Mouse (Mus musculus): ENCODE measurements around the gene Foxp1. TPM values are rescaled to one million over a fixed set of nuclear protein-coding genes. Genes with fewer than 3 reads are reported as not detected.

The Foxp1 gene
- polyA plus RNA-seq, 1 experiment from 2014 or later = 74.0 TPM

- H3K4me3 ChIP-seq = no peak overlapping the region
- 90% methylated on average over 4 of the region's 4 CpGs for WGBS
- no peak overlapping the region for H3K27ac ChIP-seq (replicated peaks)
- peaks cover 14% of the 10 kb centered on the region for H3K4me1 ChIP-seq (replicated peaks)
- no peaks in the 10 kb centered on the region for H3K9me3 ChIP-seq
- H3K36me3 ChIP-seq = no peaks in the 10 kb centered on the region
- H3K9ac ChIP-seq = no peak overlapping the region
- ATAC-seq (ENCODE audit: low read depth) = no peak
- no peaks in the 10 kb centered on the region; the same call in 1 of the 2 replicates for H3K27me3 ChIP-seq
- H3K4me2 ChIP-seq = no peak overlapping the region
These were observed 310.1 kb downstream of the Foxp1 start for GRCm38 (mm10) chr6:99212461-99212860.

GRCm38 (mm10) chr6:99211663-99212333, 310.7 kb downstream of the Foxp1 start:
- H3K9me3 ChIP-seq = no peaks in the 10 kb centered on the region
- H3K27ac ChIP-seq (replicated peaks) = no peak overlapping the region
- WGBS = 81% methylated on average over 5 of the region's 5 CpGs
- no peak for ATAC-seq (ENCODE audit: low read depth)
- H3K9ac ChIP-seq = no peak overlapping the region
- peaks cover 14% of the 10 kb centered on the region for H3K4me1 ChIP-seq (replicated peaks)
- no peak overlapping the region for H3K4me2 ChIP-seq
- H3K36me3 ChIP-seq = no peaks in the 10 kb centered on the region
- H3K27me3 ChIP-seq = no peaks in the 10 kb centered on the region; the same call in 1 of the 2 replicates
- no peak overlapping the region for H3K4me3 ChIP-seq

- WGBS = 82% methylated on average over 7 of the region's 7 CpGs
- Histone ChIP-seq H3K9me3 (no peaks in the 10 kb centered on the region), H3K36me3 (no peaks in the 10 kb centered on the region), H3K4me1 (replicated peaks) (peaks cover 26% of the 10 kb centered on the region), H3K9ac (no peak overlapping the region), H3K4me2 (no peak overlapping the region), H3K4me3 (no peak overlapping the region), H3K27me3 (peaks cover 4% of the 10 kb centered on the region; the same call in 1 of the 2 replicates), H3K27ac (replicated peaks) (no peak overlapping the region)
- ATAC-seq (ENCODE audit: low read depth) = no peak
These were observed 312.4 kb downstream of the Foxp1 start for GRCm38 (mm10) chr6:99210161-99210560.

- Histone ChIP-seq H3K9me3 (no peaks in the 10 kb centered on the region), H3K4me3 (no peak overlapping the region), H3K4me2 (no peak overlapping the region), H3K9ac (no peak overlapping the region), H3K36me3 (no peaks in the 10 kb centered on the region), H3K27me3 (peaks cover 4% of the 10 kb centered on the region; the same call in 1 of the 2 replicates), H3K4me1 (replicated peaks) (peaks cover 53% of the 10 kb centered on the region), H3K27ac (replicated peaks) (no peak overlapping the region)
- no peak for ATAC-seq (ENCODE audit: low read depth)
- WGBS = 25% methylated on average over 6 of the region's 6 CpGs
These were observed 315.2 kb downstream of the Foxp1 start for GRCm38 (mm10) chr6:99207226-99207885.

GRCm38 (mm10) chr6:99206437-99206870, 316.1 kb downstream of the Foxp1 start:
- no peak for ATAC-seq (ENCODE audit: low read depth)
- H3K27me3 ChIP-seq = peaks cover 4% of the 10 kb centered on the region; the same call in 1 of the 2 replicates
- H3K4me1 ChIP-seq (replicated peaks) = peaks cover 60% of the 10 kb centered on the region
- no peak overlapping the region for H3K4me2 ChIP-seq
- WGBS = 16% methylated on average over 5 of the region's 5 CpGs
- H3K4me3 ChIP-seq = no peak overlapping the region
- no peaks in the 10 kb centered on the region for H3K36me3 ChIP-seq
- H3K27ac ChIP-seq (replicated peaks) = no peak overlapping the region
- H3K9me3 ChIP-seq = no peaks in the 10 kb centered on the region
- no peak overlapping the region for H3K9ac ChIP-seq

DNA sequence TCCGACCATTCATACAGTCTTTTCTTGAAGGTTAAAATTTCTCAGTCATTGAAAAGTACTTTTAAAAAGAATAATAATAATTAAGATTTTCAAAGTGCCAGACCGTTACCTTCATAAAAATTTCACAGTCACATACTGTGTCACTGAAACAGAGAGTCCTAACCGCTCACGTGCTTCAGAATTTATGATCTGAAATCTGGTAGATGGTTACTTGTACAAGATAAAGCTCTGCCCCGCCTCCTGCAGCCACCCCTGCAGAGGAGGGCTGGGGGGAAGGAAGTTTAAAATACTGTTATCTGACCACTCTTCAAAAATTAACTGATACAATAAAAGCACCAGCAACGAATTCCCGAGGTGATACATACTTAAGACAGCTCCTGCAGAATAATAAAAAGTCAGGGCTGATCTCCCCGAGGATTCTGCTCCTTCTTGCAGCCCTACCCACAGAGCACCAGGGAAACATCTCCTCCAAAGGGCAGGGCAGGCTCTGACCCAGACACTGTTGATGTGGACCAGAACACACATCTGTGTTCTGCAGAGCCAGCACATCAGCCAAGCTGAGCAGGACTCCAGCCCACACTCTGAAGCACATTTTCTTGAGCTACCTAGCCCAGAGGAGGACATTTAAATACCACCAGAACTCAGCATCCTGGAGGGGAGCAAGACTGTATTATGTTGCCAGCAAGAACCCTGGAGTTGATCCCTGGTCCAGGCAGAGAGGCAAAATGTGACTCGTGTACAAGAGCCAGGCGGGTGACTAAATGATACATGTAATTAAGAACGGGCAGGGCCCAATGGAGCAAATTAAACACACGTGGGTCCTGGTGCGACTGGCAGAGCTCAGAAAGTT, 316.7 kb downstream of the Foxp1 start:
- Histone ChIP-seq H3K36me3 (no peaks in the 10 kb centered on the region), H3K4me2 (0 out of 2 replicates have a peak overlapping the region, but pooled peaks have one; percentile 12), H3K9me3 (no peaks in the 10 kb centered on the region), H3K27me3 (peaks cover 4% of the 10 kb centered on the region; the same call in 1 of the 2 replicates), H3K4me1 (replicated peaks) (peaks cover 67% of the 10 kb centered on the region), H3K4me3 (no peak overlapping the region), H3K27ac (replicated peaks) (no peak overlapping the region), H3K9ac (peak overlapping the region; percentile 38; the same call in 1 of the 2 replicates)
- no peak for ATAC-seq (ENCODE audit: low read depth)
- 16% methylated on average over 13 of the region's 13 CpGs for WGBS

- Histone ChIP-seq H3K27me3 (peaks cover 4% of the 10 kb centered on the region; the same call in 1 of the 2 replicates), H3K4me3 (no peak overlapping the region), H3K27ac (replicated peaks) (peak overlapping the region; percentile 18; the same call in 1 of the 2 replicates)
These were observed 317.5 kb downstream of the Foxp1 start for GRCm38 (mm10) chr6:99204780-99205586.

DNA sequence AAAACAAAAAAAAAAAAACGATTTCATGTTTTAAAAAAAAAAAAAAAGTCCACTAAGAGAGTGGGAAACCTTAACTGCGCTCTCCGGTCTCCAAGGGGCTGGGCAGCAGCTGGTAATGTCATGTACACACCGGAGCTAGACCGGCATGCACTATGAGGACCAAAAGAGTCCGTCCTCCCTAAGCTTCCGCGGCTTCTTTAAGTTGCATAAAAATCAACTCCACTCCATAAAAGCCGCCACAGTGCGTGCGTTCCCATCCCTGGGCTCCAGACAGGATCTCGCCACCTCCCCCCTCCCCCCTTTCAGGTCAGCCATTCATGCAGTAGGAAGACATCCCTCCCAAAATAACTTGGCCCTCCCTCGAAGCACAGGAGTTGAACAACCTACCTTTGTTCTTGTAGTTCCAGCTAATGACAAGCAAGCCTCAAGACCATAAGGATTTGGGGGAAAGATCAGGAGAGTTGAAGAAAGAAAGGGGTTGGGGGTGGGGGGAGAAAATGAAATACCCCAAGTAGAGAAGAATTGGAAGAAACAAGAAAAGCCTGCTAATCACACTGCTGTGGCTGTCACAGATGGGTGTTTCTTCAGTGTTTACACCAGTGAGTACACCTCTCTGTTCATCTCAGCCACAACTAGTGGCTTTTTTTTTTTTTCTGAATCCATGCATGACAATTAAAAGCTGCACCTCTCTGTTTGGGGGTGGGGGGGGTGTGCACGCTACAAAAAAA, 318.3 kb downstream of the Foxp1 start:
- Histone ChIP-seq H3K27ac (replicated peaks) (peak overlapping the region; percentile 18; the same call in 1 of the 2 replicates), H3K9ac (0 out of 2 replicates have a peak overlapping the region, but pooled peaks have one; percentile 13), H3K27me3 (peaks cover 4% of the 10 kb centered on the region; the same call in 1 of the 2 replicates), H3K4me3 (no peak overlapping the region), H3K36me3 (no peaks in the 10 kb centered on the region), H3K4me1 (replicated peaks) (peaks cover 80% of the 10 kb centered on the region), H3K9me3 (no peaks in the 10 kb centered on the region), H3K4me2 (peak overlapping the region; percentile 40)
- no peak for ATAC-seq (ENCODE audit: low read depth)
- 1% methylated on average over 14 of the region's 14 CpGs for WGBS

More at GRCm38 (mm10) chr6:99204780-99205586, 317.5 kb downstream of the Foxp1 start:
- Histone ChIP-seq H3K9ac (0 out of 2 replicates have a peak overlapping the region, but pooled peaks have one; percentile 13), H3K9me3 (no peaks in the 10 kb centered on the region), H3K36me3 (no peaks in the 10 kb centered on the region), H3K4me1 (replicated peaks) (peaks cover 75% of the 10 kb centered on the region), H3K4me2 (peak overlapping the region; percentile 40)
- 10% methylated on average over 7 of the region's 7 CpGs for WGBS
- ATAC-seq (ENCODE audit: low read depth) = no peak

- peak overlapping the region; percentile 23 for H3K4me2 ChIP-seq
- H3K4me1 ChIP-seq (replicated peaks) = peaks cover 80% of the 10 kb centered on the region
- 22% methylated on average over 11 of the region's 11 CpGs for WGBS
- H3K27me3 ChIP-seq = peaks cover 4% of the 10 kb centered on the region; the same call in 1 of the 2 replicates
- 0 out of 2 replicates have a peak overlapping the region, but pooled peaks have one; percentile 2 for H3K4me3 ChIP-seq
- H3K36me3 ChIP-seq = no peaks in the 10 kb centered on the region
- no peak overlapping the region for H3K27ac ChIP-seq (replicated peaks)
- H3K9ac ChIP-seq = no peak overlapping the region
- H3K9me3 ChIP-seq = no peaks in the 10 kb centered on the region
- no peak for ATAC-seq (ENCODE audit: low read depth)
These were observed 319.3 kb downstream of the Foxp1 start for GRCm38 (mm10) chr6:99203231-99203630.

DNA sequence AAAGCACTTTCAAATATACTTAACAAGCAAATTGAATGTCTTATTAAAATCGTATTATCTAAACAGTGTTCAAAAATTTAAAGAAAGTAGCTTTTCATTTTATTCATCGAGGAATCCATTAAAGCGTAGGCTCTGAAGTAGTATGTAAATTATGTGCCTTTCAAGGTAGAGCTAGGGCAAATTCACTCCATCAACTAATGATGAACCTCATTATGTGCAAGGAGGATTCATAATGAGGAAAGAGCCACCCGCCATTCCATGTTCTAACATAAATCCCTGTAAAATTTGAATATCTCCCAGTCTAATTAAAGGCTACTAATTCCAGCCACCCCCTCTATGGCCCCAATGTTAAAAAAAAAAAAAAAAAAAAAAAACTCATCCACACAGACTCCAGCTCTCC, 319.7 kb downstream of the Foxp1 start:
- no peak overlapping the region for H3K9ac ChIP-seq
- peak overlapping the region; percentile 23 for H3K4me2 ChIP-seq
- no peak overlapping the region for H3K4me3 ChIP-seq
- H3K4me1 ChIP-seq (replicated peaks) = peaks cover 80% of the 10 kb centered on the region
- no peak overlapping the region for H3K27ac ChIP-seq (replicated peaks)
- WGBS = 50% methylated on average over 4 of the region's 4 CpGs
- no peaks in the 10 kb centered on the region for H3K9me3 ChIP-seq
- ATAC-seq (ENCODE audit: low read depth) = no peak
- H3K36me3 ChIP-seq = no peaks in the 10 kb centered on the region
- H3K27me3 ChIP-seq = peaks cover 4% of the 10 kb centered on the region; the same call in 1 of the 2 replicates

All from neural tube, embryonic 13.5 days (tissue).